Mouse (Mus musculus): ENCODE results near the gene Wrb. TPM values are rescaled to one million over a fixed set of nuclear protein-coding genes. Genes with fewer than 3 reads are reported as not detected.
"Not testable (repeated sequence)": the region's sequence is repeated elsewhere in the genome, so short reads cannot be mapped to it uniquely, and the experiment has no call there.

Wrb gene
- polyA plus RNA-seq, 1 experiment = 4.1 TPM

DNA sequence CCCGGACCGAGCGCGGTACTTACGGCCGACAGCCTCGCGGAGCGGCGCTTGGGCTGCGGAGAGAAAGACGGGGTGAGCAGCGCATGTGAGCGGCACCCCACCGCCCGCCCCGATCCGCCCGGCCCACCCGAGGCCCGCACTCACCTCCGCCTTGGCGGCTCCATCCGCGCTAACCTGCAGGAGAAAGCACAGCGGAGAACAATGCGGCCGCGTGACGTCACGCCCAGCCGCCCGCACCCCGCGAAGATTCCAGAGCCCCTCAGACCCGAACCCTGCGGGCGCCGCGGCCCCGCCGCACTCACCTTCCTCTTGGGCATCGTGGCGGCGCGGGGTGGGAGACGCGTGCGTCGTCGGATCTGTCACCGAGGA lies 17.9 kb upstream of the Wrb start:
- TF ChIP-seq FLI1 (IDR thresholded peaks at IDR 0.05; ENCODE audit: low read length) (no peak), GATA1 (IDR thresholded peaks at IDR 0.05; ENCODE audit: borderline replicate concordance, low read length) (no peak)
- peaks cover 37% of the 10 kb centered on the region for H3K27me3 ChIP-seq (replicated peaks)
- H3K9me3 ChIP-seq = no peaks in the 10 kb centered on the region
- H3K36me3 ChIP-seq (replicated peaks; ENCODE audit: low read length) = peaks cover 34% of the 10 kb centered on the region
- H3K4me1 ChIP-seq = peaks cover 34% of the 10 kb centered on the region
- peak overlapping the region; percentile 94 for H3K4me3 ChIP-seq (replicated peaks)

DNA sequence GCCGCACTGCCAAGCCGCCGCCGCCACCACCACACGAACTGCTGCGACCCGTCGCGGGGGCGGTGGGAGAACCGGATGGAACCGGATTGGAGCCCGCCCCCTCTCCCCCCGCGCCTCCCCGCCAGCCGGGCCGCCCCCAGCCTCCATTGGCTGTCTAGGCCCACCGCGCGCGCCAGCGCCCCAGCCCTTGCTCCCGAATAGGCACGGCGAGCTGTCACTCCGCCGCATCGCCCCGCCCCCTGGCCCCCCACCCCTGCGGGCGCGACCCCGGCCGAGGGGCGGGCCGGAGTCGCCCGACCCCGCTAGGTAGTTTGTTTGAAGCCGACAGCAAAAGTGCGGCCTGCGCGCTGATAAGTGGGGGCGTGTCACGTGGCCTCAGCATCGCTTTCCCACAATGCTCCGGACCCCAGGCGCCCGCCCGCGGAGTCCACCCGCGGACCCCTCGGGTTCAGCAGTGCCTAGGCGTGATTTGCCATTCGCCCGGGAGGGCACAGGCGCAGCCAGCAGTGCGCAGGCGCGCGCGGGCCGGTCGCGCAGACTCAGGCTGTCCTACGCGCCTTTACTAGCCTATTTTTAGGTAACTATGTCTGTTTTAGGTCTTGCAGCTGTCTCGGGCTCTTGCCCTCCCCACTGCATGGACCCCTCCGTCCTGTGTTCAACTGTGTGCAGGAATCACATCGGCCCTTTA lies 17.4 kb upstream of the Wrb start, which contains the start of gene Hmgn1:
TSS of gene Hmgn1 (minus strand) at position 73 of the 688 bp plus-strand sequence.
- Histone ChIP-seq H3K27me3 (replicated peaks) (peaks cover 37% of the 10 kb centered on the region), H3K4me3 (replicated peaks) (peak within 1 kb of the TSS; percentile 94), H3K4me1 (peaks cover 34% of the 10 kb centered on the region), H3K36me3 (replicated peaks; ENCODE audit: low read length) (peaks cover 29% of the 10 kb centered on the region), H3K9me3 (no peaks in the 10 kb centered on the region)
- TF ChIP-seq FLI1 (IDR thresholded peaks at IDR 0.05; ENCODE audit: low read length) (no peak), GATA1 (IDR thresholded peaks at IDR 0.05; ENCODE audit: borderline replicate concordance, low read length) (no peak)

DNA sequence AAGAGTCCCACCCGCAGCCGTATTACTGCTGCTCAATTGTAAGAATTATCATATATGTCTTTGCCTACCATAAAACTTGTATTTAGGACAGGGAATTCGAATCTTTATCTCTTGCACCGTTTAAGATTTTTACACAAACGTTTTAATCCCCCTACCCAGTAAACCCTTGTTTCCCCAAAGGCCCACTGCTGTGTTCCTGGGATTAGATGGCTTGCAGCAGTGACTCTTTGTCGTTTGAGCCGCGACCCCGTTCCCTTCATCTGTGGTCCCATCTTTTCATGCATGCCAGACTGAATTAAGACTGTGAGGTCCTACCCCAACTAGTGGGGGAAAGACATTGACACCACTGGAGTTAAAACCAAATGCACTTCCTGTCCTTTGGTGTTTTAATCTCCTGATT lies 16.7 kb upstream of the Wrb start:
- H3K4me1 ChIP-seq = peaks cover 34% of the 10 kb centered on the region
- H3K27me3 ChIP-seq (replicated peaks) = peaks cover 37% of the 10 kb centered on the region
- no peaks in the 10 kb centered on the region for H3K9me3 ChIP-seq
- no peak for TF ChIP-seq GATA1 (IDR thresholded peaks at IDR 0.05; ENCODE audit: borderline replicate concordance, low read length)
- no peak for TF ChIP-seq FLI1 (IDR thresholded peaks at IDR 0.05; ENCODE audit: low read length)
- H3K4me3 ChIP-seq (replicated peaks) = peak overlapping the region; percentile 94
- H3K36me3 ChIP-seq (replicated peaks; ENCODE audit: low read length) = peaks cover 23% of the 10 kb centered on the region

DNA sequence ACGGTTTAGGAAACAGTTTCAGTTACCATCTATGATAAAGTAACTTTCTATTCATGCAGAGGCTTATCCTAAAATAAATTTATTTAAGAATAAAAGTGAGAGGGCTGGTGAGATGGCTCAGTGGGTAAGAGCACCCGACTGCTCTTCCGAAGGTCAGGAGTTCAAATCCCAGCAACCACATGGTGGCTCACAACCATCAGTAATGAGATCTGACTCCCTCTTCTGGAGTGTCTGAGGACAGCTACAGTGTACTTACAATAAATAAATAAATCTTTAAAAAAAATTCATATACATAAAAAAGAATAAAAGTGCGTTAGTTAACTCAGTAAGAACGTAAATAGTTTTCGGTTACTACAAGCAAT lies 478 bp upstream of the Wrb start:
- peaks cover 19% of the 10 kb centered on the region for H3K9me3 ChIP-seq
- H3K36me3 ChIP-seq (replicated peaks; ENCODE audit: low read length); H3K27me3 ChIP-seq (replicated peaks): not testable (repeated sequence)
- H3K4me1 ChIP-seq = peaks cover 35% of the 10 kb centered on the region
- peak overlapping the region; percentile 100 for H3K4me3 ChIP-seq (replicated peaks)

DNA sequence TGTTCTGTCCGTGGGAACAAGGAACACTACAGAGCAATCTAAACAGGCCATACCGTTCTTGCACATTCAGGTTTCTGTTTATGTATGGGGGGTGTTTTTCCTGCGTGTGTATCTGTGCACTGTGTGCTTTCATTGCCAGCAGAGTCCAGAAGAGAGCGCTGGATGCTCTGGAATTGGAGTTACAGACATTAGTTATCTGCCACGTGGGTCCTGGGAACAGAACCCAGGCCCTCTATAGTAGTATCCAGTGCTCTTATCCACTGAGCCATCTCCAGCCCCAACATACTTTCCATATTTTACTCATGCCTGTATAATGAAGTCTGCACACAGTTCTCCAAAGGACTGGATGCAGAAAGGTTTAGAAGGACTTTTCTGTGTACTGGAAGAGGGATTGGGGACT lies 607 bp downstream of the Wrb start:
- Histone ChIP-seq H3K36me3 (replicated peaks; ENCODE audit: low read length) (no peaks in the 10 kb centered on the region), H3K4me3 (replicated peaks) (peak overlapping the region; percentile 100), H3K4me1 (peaks cover 39% of the 10 kb centered on the region), H3K9me3 (peaks cover 10% of the 10 kb centered on the region), H3K27me3 (replicated peaks) (no peaks in the 10 kb centered on the region)
- TF ChIP-seq FLI1 (IDR thresholded peaks at IDR 0.05; ENCODE audit: low read length) = no peak
- no peak for TF ChIP-seq GATA1 (IDR thresholded peaks at IDR 0.05; ENCODE audit: borderline replicate concordance, low read length)

DNA sequence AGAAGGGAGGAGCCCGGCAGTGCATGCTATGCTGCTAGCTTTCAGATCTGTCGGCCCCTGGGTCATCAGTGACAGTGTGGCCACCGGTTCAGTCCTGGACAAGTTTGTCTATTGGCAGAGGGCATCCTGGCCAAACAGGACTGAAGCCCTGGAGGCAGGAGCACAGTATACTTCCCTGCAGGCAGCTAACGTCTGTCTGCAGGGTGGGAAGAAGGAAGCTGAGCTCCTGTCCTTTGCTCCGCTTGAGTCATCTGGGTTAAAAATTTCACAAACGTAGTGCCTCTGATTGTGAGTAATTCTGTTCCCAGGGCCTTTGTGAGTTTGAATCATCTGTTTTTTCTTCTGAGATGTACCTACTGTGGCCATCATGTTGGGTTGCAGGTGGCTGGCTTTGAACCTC lies 3.6 kb downstream of the Wrb start:
- Histone ChIP-seq H3K4me3 (replicated peaks) (no peak overlapping the region), H3K9me3 (no peaks in the 10 kb centered on the region), H3K4me1 (peaks cover 42% of the 10 kb centered on the region), H3K27me3 (replicated peaks) (no peaks in the 10 kb centered on the region), H3K36me3 (replicated peaks; ENCODE audit: low read length) (peaks cover 16% of the 10 kb centered on the region)
- TF ChIP-seq FLI1 (IDR thresholded peaks at IDR 0.05; ENCODE audit: low read length) = no peak
- TF ChIP-seq GATA1 (IDR thresholded peaks at IDR 0.05; ENCODE audit: borderline replicate concordance, low read length) = no peak

DNA sequence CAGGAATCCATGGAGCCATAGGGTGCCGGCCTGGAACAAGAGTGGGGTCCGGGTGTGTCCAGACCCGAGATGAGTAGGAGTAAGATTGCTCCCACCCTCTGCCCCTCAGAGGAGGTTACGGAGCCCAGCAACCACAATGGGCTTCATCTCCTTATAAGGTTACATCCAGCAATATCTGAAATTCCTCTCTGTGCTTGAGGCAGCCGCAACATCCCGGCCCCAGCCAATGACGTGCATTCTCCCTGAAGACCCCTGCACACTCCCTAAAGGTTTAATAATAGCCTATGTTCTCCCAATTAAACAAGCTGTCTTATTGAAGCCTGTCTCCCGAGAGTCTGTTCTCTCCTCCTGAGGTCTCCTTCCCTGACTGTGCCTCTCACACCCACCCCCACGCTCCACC lies 4.1 kb downstream of the Wrb start:
- peaks cover 21% of the 10 kb centered on the region for H3K36me3 ChIP-seq (replicated peaks; ENCODE audit: low read length)
- H3K9me3 ChIP-seq = no peaks in the 10 kb centered on the region
- no peaks in the 10 kb centered on the region for H3K27me3 ChIP-seq (replicated peaks)
- H3K4me3 ChIP-seq (replicated peaks) = no peak overlapping the region
- TF ChIP-seq GATA1 (IDR thresholded peaks at IDR 0.05; ENCODE audit: borderline replicate concordance, low read length) = no peak
- TF ChIP-seq FLI1 (IDR thresholded peaks at IDR 0.05; ENCODE audit: low read length) = no peak
- H3K4me1 ChIP-seq = peaks cover 39% of the 10 kb centered on the region

DNA sequence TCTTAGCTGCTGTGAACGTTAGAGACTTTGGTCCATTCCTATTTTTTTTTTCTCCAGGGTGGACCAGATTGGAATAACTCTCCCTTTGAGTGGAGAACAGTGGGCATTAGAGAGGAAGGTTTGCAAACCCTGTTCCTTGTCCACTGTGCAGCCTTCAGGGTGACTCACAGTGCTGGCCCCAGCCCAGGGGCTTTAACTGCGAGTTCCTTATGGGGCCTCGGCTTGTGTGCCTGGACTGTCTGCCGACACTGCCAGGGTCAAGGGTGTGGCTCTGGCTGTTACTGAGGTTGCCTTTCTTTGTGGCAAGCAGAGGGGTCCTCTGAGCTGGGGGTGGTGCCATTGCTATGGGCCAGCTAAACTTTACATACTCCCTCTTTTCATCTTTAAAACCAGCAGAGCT lies 5.8 kb downstream of the Wrb start:
- Histone ChIP-seq H3K4me1 (peaks cover 32% of the 10 kb centered on the region), H3K9me3 (no peaks in the 10 kb centered on the region), H3K27me3 (replicated peaks) (no peaks in the 10 kb centered on the region), H3K4me3 (replicated peaks) (no peak overlapping the region), H3K36me3 (replicated peaks; ENCODE audit: low read length) (peaks cover 36% of the 10 kb centered on the region)
- TF ChIP-seq GATA1 (IDR thresholded peaks at IDR 0.05; ENCODE audit: borderline replicate concordance, low read length) (no peak), FLI1 (IDR thresholded peaks at IDR 0.05; ENCODE audit: low read length) (no peak)

DNA sequence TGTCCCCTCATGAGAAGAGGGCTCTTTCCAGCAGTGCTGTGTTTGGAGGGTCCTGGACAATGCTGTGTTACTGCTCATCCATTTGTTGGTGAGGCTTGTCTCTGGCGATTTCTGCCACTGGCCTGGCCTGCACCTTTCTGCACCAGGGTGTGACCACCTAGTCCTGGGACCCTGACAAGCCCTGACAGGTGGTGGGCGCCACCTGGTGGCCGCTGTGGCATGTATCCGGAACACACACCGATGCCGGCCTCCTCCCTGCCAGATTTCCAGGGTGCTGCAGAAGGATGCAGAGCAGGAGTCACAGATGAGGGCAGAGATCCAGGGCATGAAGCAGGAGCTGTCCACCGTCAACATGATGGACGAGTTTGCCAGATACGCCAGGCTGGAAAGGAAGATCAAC lies 6.3 kb downstream of the Wrb start:
- Histone ChIP-seq H3K36me3 (replicated peaks; ENCODE audit: low read length) (peaks cover 38% of the 10 kb centered on the region), H3K9me3 (no peaks in the 10 kb centered on the region), H3K27me3 (replicated peaks) (no peaks in the 10 kb centered on the region), H3K4me1 (peaks cover 26% of the 10 kb centered on the region), H3K4me3 (replicated peaks) (no peak overlapping the region)
- TF ChIP-seq FLI1 (IDR thresholded peaks at IDR 0.05; ENCODE audit: low read length) (no peak), GATA1 (IDR thresholded peaks at IDR 0.05; ENCODE audit: borderline replicate concordance, low read length) (no peak)

DNA sequence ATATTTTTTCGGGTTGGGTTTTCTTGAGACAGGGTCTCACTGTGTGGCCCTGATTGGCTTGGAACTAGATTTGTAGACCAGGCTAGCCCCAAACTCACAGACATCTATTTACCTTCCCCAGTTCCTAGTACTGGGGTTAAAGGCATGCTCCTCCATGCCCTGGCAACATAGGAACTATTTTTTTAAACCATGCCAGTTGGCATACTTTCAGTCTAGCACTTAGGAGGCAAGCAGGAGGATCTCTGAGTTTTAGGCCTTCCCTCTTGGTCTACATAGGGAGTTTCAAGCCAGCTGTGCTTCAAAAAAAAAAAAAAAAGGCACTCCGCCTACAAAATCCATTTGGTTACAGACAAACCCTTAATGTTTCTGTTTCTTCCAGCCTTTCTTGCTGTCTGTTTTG lies 9.3 kb downstream of the Wrb start:
- Histone ChIP-seq H3K4me3 (replicated peaks) (no peak overlapping the region), H3K4me1 (peaks cover 20% of the 10 kb centered on the region), H3K27me3 (replicated peaks) (peaks cover 8% of the 10 kb centered on the region), H3K36me3 (replicated peaks; ENCODE audit: low read length) (peaks cover 63% of the 10 kb centered on the region), H3K9me3 (peaks cover 6% of the 10 kb centered on the region)
- TF ChIP-seq GATA1 (IDR thresholded peaks at IDR 0.05; ENCODE audit: borderline replicate concordance, low read length) (no peak), FLI1 (IDR thresholded peaks at IDR 0.05; ENCODE audit: low read length) (no peak)

DNA sequence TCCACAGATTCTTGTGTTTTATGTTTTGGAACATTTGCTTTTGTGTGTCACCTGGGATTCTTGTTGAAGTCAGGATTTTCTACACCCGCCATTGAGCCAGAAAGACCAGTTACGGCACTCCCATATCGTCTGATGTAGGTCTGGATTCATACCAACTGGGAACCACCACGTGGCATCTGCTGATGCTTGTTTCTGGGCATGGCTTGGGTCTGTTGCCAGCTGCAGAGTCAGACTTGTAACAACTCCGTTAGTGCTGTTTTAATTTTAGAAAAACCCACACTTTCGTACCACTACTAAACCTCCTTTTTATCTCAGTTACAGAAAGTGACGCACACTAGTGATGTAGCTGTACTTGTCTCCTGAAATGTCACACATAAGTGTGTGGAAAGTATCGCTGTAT lies 10.8 kb downstream of the Wrb start:
- TF ChIP-seq FLI1 (IDR thresholded peaks at IDR 0.05; ENCODE audit: low read length) (no peak), GATA1 (IDR thresholded peaks at IDR 0.05; ENCODE audit: borderline replicate concordance, low read length) (no peak)
- peaks cover 17% of the 10 kb centered on the region for H3K4me1 ChIP-seq
- peaks cover 64% of the 10 kb centered on the region for H3K36me3 ChIP-seq (replicated peaks; ENCODE audit: low read length)
- H3K4me3 ChIP-seq (replicated peaks) = no peak overlapping the region
- H3K9me3 ChIP-seq = peaks cover 8% of the 10 kb centered on the region
- peaks cover 11% of the 10 kb centered on the region for H3K27me3 ChIP-seq (replicated peaks)

Data from megakaryocyte, embryonic 14.5 days (primary cell).